Comparison of ENCODE assay signal across 8 mouse cellular contexts in the genomic region with DNA sequence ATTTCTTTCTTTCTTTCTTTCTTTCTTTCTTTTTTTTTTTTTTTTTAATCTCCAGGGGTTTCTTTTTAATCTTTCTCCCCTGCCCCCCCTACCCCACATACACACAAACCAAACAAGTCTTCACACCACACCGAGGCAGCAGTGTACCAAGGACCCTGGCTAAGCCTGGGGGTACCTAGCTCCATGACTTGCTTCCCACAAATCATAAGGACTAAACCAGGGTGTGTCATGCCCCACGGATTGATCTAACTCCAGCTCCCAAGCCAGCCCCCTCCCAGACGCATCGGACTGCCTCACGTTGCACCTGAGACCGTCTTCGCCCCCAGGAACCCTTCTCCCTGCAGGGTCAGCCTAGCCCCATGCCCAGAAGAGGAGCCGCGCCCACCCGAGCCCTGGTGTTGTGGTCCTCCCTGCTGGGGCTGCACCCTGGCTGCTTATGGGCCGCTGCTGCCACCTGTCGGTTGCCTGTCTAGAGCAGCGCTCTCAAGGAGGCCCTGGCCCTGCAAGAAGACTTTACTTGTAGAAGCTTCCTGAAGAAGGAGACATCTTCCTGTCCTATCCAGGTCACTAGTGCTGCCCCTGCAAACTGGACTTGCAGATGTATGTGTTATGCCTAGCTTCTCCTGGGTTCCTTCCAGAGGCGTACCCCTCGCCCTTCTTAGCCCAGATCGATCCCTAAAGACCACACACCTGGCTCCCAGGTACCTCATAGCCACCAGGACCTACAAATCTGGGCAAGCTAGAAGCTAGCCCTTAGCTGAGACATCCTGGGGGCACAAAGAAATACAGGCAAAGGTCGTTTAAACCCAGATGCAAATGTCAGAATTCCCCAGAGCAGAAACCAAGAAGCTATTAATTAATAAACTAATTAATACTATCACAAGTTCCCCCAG. TPM values are rescaled to one million over a fixed set of nuclear protein-coding genes. Genes with fewer than 3 reads are reported as not detected.
DNase-seq lines count a peak whose midpoint lies in the region; ATAC-seq and TF ChIP-seq lines count a peak whose summit lies in the region.

No protein-coding gene starts in this region.

- WGBS in hindbrain, embryonic 11.5 days: 17% methylated on average over 17 of the region's 17 CpGs
- 18% methylated on average over 14 of the region's 17 CpGs for WGBS in lung, postnatal 0 days

- H3K27ac ChIP-seq in ES-E14 (ENCODE audit: insufficient read depth, low read depth, low read length, poor library complexity, severe bottlenecking): no peak overlapping the region
- no peak overlapping the region for H3K27ac ChIP-seq in hindbrain, embryonic 11.5 days (ENCODE audit: low read depth, low read length)
- no peak overlapping the region for H3K27ac ChIP-seq in lung, postnatal 0 days (ENCODE audit: low read length)

- peak overlapping the region; percentile 36 for H3K4me2 ChIP-seq in hindbrain, embryonic 11.5 days (replicated peaks; ENCODE audit: low read depth, low read length)
- peak overlapping the region; percentile 46 for H3K4me2 ChIP-seq in lung, postnatal 0 days (replicated peaks; ENCODE audit: low read depth, low read length)

- H3K4me3 ChIP-seq in ES-E14 (ENCODE audit: insufficient read depth in 1 of 2, low read depth in 1 of 2, low read length in 2 of 2, poor library complexity in 1 of 2, severe bottlenecking in 1 of 2): peak overlapping the region in 1 of 2 experiments; percentile 49; a peak in 2 of 4 replicates
- H3K4me3 ChIP-seq in hindbrain, embryonic 11.5 days (ENCODE audit: low read depth, low read length): no peak overlapping the region
- no peak overlapping the region for H3K4me3 ChIP-seq in lung, postnatal 0 days (ENCODE audit: low read depth, low read length)

- peak; percentile 92 for ATAC-seq in frontal cortex, adult (ENCODE audit: low TSS enrichment)
- ATAC-seq in hindbrain, embryonic 11.5 days (ENCODE audit: low FRiP score): peak; percentile 40; the same call in 1 of the 2 replicates
- ATAC-seq in lung, postnatal 0 days: peak; percentile 70

- TF ChIP-seq EP300 in lung, postnatal 0 days (IDR thresholded peaks at IDR 0.05): no peak

- 0 out of 2 replicates have a peak overlapping the region, but pooled peaks have one; percentile 20 for H3K9ac ChIP-seq in ES-E14 (ENCODE audit: insufficient read depth, low read depth, low read length, poor library complexity, severe bottlenecking)
- peak overlapping the region; percentile 21; the same call in 1 of the 2 replicates for H3K9ac ChIP-seq in hindbrain, embryonic 11.5 days (ENCODE audit: low read depth, low read length)
- no peak overlapping the region for H3K9ac ChIP-seq in lung, postnatal 0 days (replicated peaks; ENCODE audit: low read depth)

- peak; percentile 56 for DNase-seq in ES-E14 (ENCODE audit: low read depth, low spot score)
- peak; percentile 45 to 60 for DNase-seq in cerebellum, adult 18-20 months
- peak; percentile 90 for DNase-seq in hindbrain, embryonic 11.5 days (ENCODE audit: low spot score)
- DNase-seq in layer of hippocampus, postnatal 10 days (ENCODE audit: low spot score in 2 of 2): peak; percentile 87 to 92
- DNase-seq in lung, postnatal 0 days (ENCODE audit: low spot score): peak; percentile 80
- peak; percentile 70 for DNase-seq in ovary, postnatal 14 days (ENCODE audit: low spot score)
- DNase-seq in thymus, postnatal 36 days: peak; percentile 84 to 86

- no peaks in the 10 kb centered on the region for H3K9me3 ChIP-seq in ES-E14 (ENCODE audit: control insufficient read depth, insufficient read depth, low read depth, low read length)
- H3K9me3 ChIP-seq in hindbrain, embryonic 11.5 days (ENCODE audit: control insufficient read depth, low read length): no peaks in the 10 kb centered on the region
- no peaks in the 10 kb centered on the region for H3K9me3 ChIP-seq in lung, postnatal 0 days (ENCODE audit: low read length)

- no peaks in the 10 kb centered on the region for H3K27me3 ChIP-seq in hindbrain, embryonic 11.5 days (ENCODE audit: control insufficient read depth, insufficient read depth, low read length)
- H3K27me3 ChIP-seq in lung, postnatal 0 days (replicated peaks; ENCODE audit: insufficient read depth, low read length): no peaks in the 10 kb centered on the region

- H3K36me3 ChIP-seq in ES-E14 (ENCODE audit: control insufficient read depth, insufficient read depth, low read length, poor library complexity, severe bottlenecking): no peaks in the 10 kb centered on the region
- H3K36me3 ChIP-seq in hindbrain, embryonic 11.5 days (ENCODE audit: control insufficient read depth, insufficient read depth, low read length): no peaks in the 10 kb centered on the region
- H3K36me3 ChIP-seq in lung, postnatal 0 days (ENCODE audit: insufficient read depth, low read length): no peaks in the 10 kb centered on the region

- in situ Hi-C loops in ES-E14 (cut with MboI; ENCODE audit: low sequenced_read_pairs in 2 of 2, unreplicated experiment in 2 of 2): no loop called here

- peaks cover 3 to 5% of the 10 kb centered on the region in 2 experiments; a peak in 1 of 4 replicates for H3K4me1 ChIP-seq in ES-E14 (ENCODE audit: control insufficient read depth in 2 of 2, insufficient read depth in 2 of 2, low read length in 2 of 2, poor library complexity in 1 of 2)
- no peaks in the 10 kb centered on the region for H3K4me1 ChIP-seq in hindbrain, embryonic 11.5 days (replicated peaks; ENCODE audit: control insufficient read depth, insufficient read depth, low read length)
- no peaks in the 10 kb centered on the region for H3K4me1 ChIP-seq in lung, postnatal 0 days (ENCODE audit: insufficient read depth, low read depth, low read length)

- peak; percentile 94 for TF ChIP-seq CTCF in lung, postnatal 0 days (IDR thresholded peaks at IDR 0.05)

TF ChIP-seq in ES-E14, 5 proteins besides CTCF, POLR2A, EP300 and RAD21:
- TF ChIP-seq ZC3H11A (IDR thresholded peaks at IDR 0.05; ENCODE audit: borderline replicate concordance, low read depth, low read length) (no peak), MAFK (IDR thresholded peaks at IDR 0.05; ENCODE audit: insufficient read depth, low read depth, low read length) (no peak), HCFC1 (IDR thresholded peaks at IDR 0.05; ENCODE audit: borderline replicate concordance, insufficient read depth, low read length) (no peak), ZNF384 (IDR thresholded peaks at IDR 0.05; ENCODE audit: low read depth, low read length) (no peak), CHD2 (IDR thresholded peaks at IDR 0.05; ENCODE audit: low read depth, low read length) (no peak)

RNA-seq across cellular contexts. Expression of a gene that starts 56.2 kb away (rescaled TPM):
- total RNA-seq in ES-E14 (2012; rRNA removed): 9.4 and 18.3 TPM in 2 replicates
- 0.59 and 0.68 TPM in 2 replicates for polyA plus RNA-seq in hindbrain, embryonic 11.5 days (2014; fragmentation: Nextera tagmentation; extraction: Ambion mirVana)
- under 1 TPM in 1 of 2 experiments, not detected in 1; 0.27 TPM for total RNA-seq in layer of hippocampus, postnatal 10 days (2021)
- 53.8 and 60.8 TPM in 2 replicates for polyA plus RNA-seq in lung, postnatal 0 days (2015; fragmentation: Nextera tagmentation; extraction: Ambion mirVana)

Comparison
In these comparisons a context has a peak if more than half of its experiments do, and no peak if none do; other contexts are left out.
1. ATAC-seq: peak in every context shown above with its lines; median percentile 92 in frontal cortex, adult; 70 in lung, postnatal 0 days; 40 in hindbrain, embryonic 11.5 days.